Mouse (Mus musculus) stomach, embryonic 16.5 days (tissue): ENCODE data around the gene Mgarp. TPM values are rescaled to one million over a fixed set of nuclear protein-coding genes. Genes with fewer than 3 reads are reported as not detected.
A peak's percentile ranks its signal among the peaks of the same experiment; 100 is the strongest.
"Not testable (repeated sequence)": the region's sequence is repeated elsewhere in the genome, so short reads cannot be mapped to it uniquely, and the experiment has no call there.

Source experiments
- ATAC-seq: fragments of 200-750 bp; cut with Nextera tagmentation; 2 replicates; pipeline ENCODE4 v1.8.0; 2017; ENCODE audit warnings: moderate number of reproducible peaks, moderate TSS enrichment; ENCODE audit not compliant: insufficient read depth, low FRiP score
- H3K27ac ChIP-seq: fragments of 300-500 bp; sonication (generic); 2 replicates; pipeline ENCODE4 v1.5.1; 2014; ENCODE audit warnings: low read length
- H3K27me3 ChIP-seq: fragments of 300-500 bp; sonication (generic); 2 replicates; pipeline ENCODE4 v1.6.1; 2014; ENCODE audit warnings: low read length, control low read depth, mixed read lengths; ENCODE audit not compliant: control insufficient read depth, insufficient read depth
- H3K36me3 ChIP-seq: fragments of 300-500 bp; sonication (generic); 2 replicates; pipeline ENCODE4 v1.6.1; 2014; ENCODE audit warnings: low read length; ENCODE audit not compliant: control insufficient read depth, insufficient read depth
- H3K4me1 ChIP-seq: fragments of 300-500 bp; sonication (generic); 2 replicates; pipeline ENCODE4 v1.6.1; 2014; ENCODE audit warnings: low read length, control low read depth, mixed read lengths; ENCODE audit not compliant: control insufficient read depth, insufficient read depth
- H3K4me2 ChIP-seq: fragments of 300-500 bp; sonication (generic); 2 replicates; pipeline ENCODE4 v1.6.1; 2014; ENCODE audit warnings: low read depth, low read length, mixed read lengths
- H3K4me3 ChIP-seq: fragments of 300-500 bp; sonication (generic); replicated peaks from 2 replicates; pipeline ENCODE4 v1.5.1; 2014; ENCODE audit warnings: mild to moderate bottlenecking, low read length
- H3K9ac ChIP-seq: fragments of 300-500 bp; sonication (generic); 2 replicates; pipeline ENCODE4 v1.6.1; 2014; ENCODE audit warnings: low read length
- H3K9me3 ChIP-seq: fragments of 300-500 bp; sonication (generic); replicated peaks from 2 replicates; pipeline ENCODE4 v1.6.1; 2016; ENCODE audit warnings: low read length, control low read depth; ENCODE audit not compliant: control insufficient read depth
- WGBS: fragments of 180-500 bp; shearing (Covaris S2); extraction: QIAGEN DNeasy Blood & Tissue Kit; methylation state at CpG from one replicate; pipeline ENCODE4 v1.1.7; 2014; 5-methylcytosine and 5-hydroxymethylcytosine counted together
- polyA plus RNA-seq: library from polyadenylated mRNA; unstranded; fragments of >200 nt; fragmentation: Nextera tagmentation; extraction: Ambion mirVana; gene quantifications from 2 replicates; pipeline ENCODE4 v1.2.1, GENCODE M21; 2015

Mgarp gene
- polyA plus RNA-seq, 1 experiment from 2014 or later: 4.2 TPM

DNA sequence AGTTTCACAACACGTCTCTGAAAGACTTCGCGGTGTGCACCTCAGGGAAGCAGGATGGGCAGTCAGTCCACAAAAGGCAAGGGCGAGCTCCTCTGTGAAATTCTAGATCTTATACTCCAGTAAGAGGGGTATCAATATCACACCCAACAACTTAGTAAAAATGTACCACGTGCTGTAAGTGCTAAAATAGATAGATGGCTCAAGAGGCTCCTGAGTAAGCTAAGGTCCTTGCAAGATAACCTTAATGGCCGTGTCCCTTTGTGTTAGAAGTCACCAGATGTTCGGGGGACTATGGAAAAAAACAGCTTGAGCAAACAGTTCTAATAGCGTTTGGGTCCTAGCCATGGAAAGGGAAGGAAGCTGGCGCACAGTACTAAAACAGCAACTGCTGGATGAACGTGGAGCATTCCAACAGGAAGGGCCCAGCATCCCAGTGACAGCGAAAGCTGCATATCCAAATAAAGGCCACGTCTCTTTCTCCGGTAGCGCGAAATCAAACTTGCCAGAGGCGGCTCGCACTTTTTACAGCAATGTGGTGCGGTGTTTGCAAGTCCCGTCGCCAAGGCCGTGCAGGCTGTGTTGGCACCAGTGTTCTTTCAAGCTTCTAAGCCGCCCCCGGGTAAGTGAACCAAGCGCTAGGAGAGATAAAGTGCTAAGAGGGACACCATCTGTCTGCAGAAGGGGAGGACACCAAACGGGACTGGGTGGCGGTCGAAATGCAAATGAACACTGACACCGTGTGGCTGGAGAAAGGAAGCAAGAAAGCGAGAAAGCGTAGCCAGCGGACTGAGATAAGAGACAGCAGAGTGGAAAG, 31.6 kb downstream of the Mgarp start:
- ATAC-seq: peak; percentile 92
- Histone ChIP-seq H3K4me3 (peak overlapping the region; percentile 47), H3K36me3 (no peaks in the 10 kb centered on the region), H3K9me3 (no peaks in the 10 kb centered on the region), H3K27me3 (no peaks in the 10 kb centered on the region), H3K4me2 (peak overlapping the region; percentile 64), H3K9ac (peak overlapping the region; percentile 43), H3K4me1 (no peaks in the 10 kb centered on the region), H3K27ac (no peak overlapping the region)
- WGBS: 6% methylated on average over 31 of the region's 31 CpGs

DNA sequence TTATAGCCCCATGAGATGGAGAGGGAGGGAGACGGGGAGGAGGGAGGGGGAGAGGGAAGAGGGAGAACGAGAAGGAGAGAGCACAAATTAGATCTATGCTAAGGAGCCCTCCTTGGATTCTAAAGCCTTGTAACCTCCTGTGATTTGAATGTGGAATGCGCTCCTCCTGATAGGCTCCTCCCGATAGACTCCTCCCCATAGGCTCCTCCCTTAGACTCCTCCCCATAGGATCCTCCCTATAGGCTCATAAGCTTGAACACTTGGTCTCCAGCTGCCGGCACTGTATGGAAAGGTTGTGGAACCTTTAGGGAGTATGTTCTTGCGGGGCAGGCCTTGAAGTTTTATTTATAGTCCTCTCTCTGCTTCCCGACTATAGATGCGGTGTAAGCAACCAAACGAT, 35.5 kb downstream of the Mgarp start:
- H3K4me3 ChIP-seq: no peak overlapping the region
- no peak overlapping the region for H3K9ac ChIP-seq
- no peak for ATAC-seq
- H3K27ac ChIP-seq: no peak overlapping the region
- no peak overlapping the region for H3K4me2 ChIP-seq
- peaks cover 9% of the 10 kb centered on the region for H3K4me1 ChIP-seq
- WGBS: 30% methylated on average over 9 of the region's 9 CpGs
- no peaks in the 10 kb centered on the region for H3K27me3 ChIP-seq
- no peaks in the 10 kb centered on the region for H3K36me3 ChIP-seq
- no peaks in the 10 kb centered on the region for H3K9me3 ChIP-seq

DNA sequence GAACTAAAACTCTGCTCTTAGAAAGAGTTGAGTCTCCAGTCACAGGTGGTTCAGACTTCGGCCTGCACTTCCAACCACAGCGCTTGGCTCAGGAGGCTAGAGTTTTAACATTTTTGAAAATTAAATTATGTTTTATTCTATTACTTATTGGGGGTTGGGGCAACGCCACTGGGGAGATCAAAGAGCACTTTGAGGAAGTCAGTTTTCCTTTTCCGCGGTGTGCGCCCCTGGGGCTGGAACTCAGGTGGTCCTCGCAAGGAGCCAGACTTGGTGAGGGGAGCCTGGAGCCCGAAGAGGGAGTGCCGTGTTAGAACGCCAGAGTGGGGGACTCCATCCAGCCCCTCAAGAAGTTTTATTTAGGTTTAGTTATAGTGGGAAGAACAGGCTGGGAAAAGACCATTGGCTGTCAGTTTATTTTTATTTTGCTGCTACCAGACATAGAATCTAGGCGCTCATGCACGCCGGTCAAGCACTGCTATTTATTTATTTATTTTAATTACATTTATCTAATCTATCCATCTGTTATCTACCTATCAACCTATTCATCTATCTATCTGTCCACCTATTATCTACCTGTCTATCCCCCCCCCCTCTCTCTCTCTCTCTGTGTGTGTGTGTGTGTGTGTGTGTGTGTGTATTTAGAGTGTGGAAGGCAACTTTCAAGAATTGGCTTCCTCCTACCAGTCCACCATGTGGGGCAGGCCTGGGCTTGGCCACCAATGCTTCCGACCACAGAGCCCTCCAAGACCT, 36.8 kb downstream of the Mgarp start:
- Histone ChIP-seq H3K9me3 (no peaks in the 10 kb centered on the region), H3K4me1 (peaks cover 9% of the 10 kb centered on the region), H3K4me2 (peak overlapping the region; percentile 60), H3K4me3 (peak overlapping the region; percentile 59), H3K27me3 (no peaks in the 10 kb centered on the region), H3K27ac (no peak overlapping the region), H3K36me3 (no peaks in the 10 kb centered on the region), H3K9ac (no peak overlapping the region)
- 34% methylated on average over 14 of the region's 14 CpGs for WGBS
- no peak for ATAC-seq

DNA sequence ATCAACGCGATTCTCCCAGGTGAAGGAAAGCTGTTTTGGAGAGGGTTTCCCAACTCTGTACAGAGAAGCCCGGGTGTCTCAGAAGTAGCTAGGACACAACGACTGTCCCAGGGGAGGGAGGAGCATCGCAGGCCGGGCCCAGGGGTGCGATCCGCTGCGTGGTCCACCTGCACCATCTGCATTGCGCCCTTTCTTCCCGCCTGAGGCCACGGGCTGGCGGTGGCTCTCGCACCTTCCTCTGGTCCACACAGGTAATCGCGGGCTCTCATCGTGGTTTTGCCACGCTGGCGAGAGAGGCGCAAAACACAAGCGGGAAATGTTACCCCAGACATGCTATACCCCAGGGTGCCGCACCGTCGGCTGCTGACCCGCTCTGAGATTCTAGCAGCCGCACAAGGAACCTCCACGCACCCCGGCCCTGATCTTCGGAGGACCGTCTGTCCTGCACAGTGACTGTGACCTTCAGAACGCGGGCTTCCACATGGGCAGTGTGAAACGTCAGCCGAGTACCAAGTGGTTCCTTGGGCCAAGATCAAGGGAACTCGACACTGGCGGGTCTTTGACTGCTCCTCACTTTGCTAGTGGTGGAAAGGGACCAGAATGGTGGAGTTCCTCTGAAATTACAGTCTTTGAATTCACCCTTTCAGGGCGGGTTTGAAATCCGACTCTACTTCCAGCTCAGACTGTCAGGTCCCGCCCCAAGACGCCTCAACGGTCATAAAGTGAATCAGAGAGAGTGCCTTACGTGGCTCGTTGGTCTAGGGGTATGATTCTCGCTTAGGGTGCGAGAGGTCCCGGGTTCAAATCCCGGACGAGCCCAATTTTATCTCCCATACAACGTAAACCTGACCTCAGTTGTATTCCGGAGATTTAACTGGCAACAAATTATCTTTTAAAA, 37.6 kb downstream of the Mgarp start:
- Histone ChIP-seq H3K27me3 (no peaks in the 10 kb centered on the region), H3K36me3 (no peaks in the 10 kb centered on the region), H3K27ac (peak overlapping the region; percentile 69), H3K4me1 (peaks cover 9% of the 10 kb centered on the region), H3K9ac (peak overlapping the region; percentile 77), H3K9me3 (no peaks in the 10 kb centered on the region), H3K4me2 (peak overlapping the region; percentile 60), H3K4me3 (peak overlapping the region; percentile 59)
- WGBS: 2% methylated on average over 50 of the region's 50 CpGs
- peak; percentile 85 for ATAC-seq

DNA sequence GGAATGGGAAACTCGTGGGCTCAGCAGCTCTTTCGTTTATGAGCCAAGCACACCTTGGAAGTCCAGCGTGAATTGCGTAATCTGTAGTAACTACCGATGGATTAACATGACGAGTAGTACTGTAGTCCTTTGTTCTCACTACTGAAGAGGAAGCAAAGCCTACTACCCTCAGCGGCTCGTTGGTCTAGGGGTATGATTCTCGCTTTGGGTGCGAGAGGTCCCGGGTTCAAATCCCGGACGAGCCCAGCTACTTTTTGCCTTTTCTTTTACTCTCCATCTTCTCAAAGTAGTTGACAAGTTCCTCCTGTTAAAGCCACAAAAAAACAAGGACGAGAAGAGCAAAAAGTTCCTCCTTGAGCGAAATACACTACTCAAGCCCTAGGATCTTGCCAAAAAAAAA, 38.4 kb downstream of the Mgarp start:
- peak overlapping the region; percentile 57 for H3K9ac ChIP-seq
- H3K36me3 ChIP-seq: no peaks in the 10 kb centered on the region

DNA sequence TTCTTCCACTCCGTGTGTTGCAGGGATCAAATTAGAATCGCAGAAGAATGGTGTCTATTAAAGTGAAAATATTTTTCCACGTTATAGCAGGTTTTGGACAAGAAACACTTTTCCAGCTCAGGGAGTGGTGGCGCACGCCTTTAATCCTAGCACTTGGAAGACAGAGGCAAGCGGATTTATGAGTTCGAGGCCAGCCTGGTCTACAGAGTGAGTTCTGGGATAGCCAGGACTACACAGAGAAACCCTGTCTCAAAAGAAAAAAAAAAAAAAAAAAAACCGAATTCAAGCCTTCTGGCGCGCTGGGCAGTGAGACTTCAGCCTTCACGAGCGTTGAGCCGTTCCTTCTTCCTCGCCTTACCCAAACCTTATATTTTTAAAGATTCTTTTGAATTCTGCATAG, 38.9 kb downstream of the Mgarp start:
- no peaks in the 10 kb centered on the region for H3K27me3 ChIP-seq
- no peaks in the 10 kb centered on the region for H3K9me3 ChIP-seq
- no peak overlapping the region for H3K27ac ChIP-seq
- peak overlapping the region; percentile 59 for H3K4me3 ChIP-seq
- peaks cover 9% of the 10 kb centered on the region for H3K4me1 ChIP-seq
- WGBS: 15% methylated on average over 14 of the region's 14 CpGs
- peak overlapping the region; percentile 60 for H3K4me2 ChIP-seq
- peak overlapping the region; percentile 57; the same call in 1 of the 2 replicates for H3K9ac ChIP-seq
- no peaks in the 10 kb centered on the region for H3K36me3 ChIP-seq
- ATAC-seq: no peak

More for the DNA sequence above, 38.4 kb downstream of the Mgarp start:
- ATAC-seq: peak; percentile 75; the same call in 1 of the 2 replicates
- Histone ChIP-seq H3K4me2 (peak overlapping the region; percentile 60), H3K27me3 (no peaks in the 10 kb centered on the region), H3K4me1 (peaks cover 9% of the 10 kb centered on the region), H3K9me3 (no peaks in the 10 kb centered on the region), H3K27ac (no peak overlapping the region), H3K4me3 (peak overlapping the region; percentile 59)
- 3% methylated on average over 15 of the region's 15 CpGs for WGBS

DNA sequence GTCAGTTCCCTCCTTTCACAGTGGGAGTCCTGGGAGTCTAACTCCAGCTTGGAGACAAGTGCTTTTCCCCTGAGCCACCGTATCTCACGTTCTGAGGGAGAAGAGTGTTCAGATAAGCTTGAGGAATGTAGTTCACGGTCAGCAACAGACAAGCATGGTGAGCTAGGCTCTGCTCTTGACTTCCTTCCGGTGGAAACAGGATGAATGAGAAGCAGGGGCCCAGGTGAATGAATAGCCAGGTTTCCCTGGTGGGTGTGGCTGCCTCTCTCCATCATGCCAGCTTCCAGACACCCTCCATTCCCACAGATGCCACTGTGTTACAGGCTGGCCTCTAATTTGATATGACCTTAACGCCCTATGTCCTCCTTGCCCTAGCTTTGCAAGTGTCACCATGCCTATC, 39.5 kb downstream of the Mgarp start:
- H3K36me3 ChIP-seq: no peaks in the 10 kb centered on the region
- WGBS: 33% methylated on average over 5 of the region's 5 CpGs
- ATAC-seq: no peak
- H3K27me3 ChIP-seq: no peaks in the 10 kb centered on the region
- H3K4me2 ChIP-seq: no peak overlapping the region
- no peaks in the 10 kb centered on the region for H3K9me3 ChIP-seq
- H3K4me3 ChIP-seq: no peak overlapping the region
- H3K9ac ChIP-seq: no peak overlapping the region
- no peak overlapping the region for H3K27ac ChIP-seq
- H3K4me1 ChIP-seq: peaks cover 9% of the 10 kb centered on the region

DNA sequence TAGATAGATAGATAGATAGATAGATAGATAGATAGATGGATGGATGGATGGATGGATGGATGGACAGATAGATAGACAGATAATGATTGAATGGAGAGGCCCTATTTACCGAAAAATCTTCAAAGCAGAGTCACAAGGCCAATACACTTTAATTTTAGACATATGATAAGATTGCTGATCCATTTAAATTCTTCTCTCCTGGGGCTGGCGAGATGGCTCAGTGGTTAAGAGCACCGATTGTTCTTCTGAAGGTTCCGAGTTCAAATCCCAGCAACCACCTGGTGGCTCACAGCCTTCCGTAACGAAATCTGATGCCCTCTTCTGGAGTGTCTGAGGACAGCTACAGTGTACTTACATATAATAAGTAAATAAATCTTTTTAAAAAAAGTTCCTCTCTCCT, 41.6 kb downstream of the Mgarp start:
- H3K4me3 ChIP-seq, H3K4me2 ChIP-seq, H3K27ac ChIP-seq, H3K9ac ChIP-seq, H3K9me3 ChIP-seq, H3K36me3 ChIP-seq, H3K4me1 ChIP-seq, ATAC-seq, H3K27me3 ChIP-seq: not testable (repeated sequence)
- WGBS: 87% methylated on average over 6 of the region's 6 CpGs
